Mouse (Mus musculus): ENCODE measurements around the gene Kdsr. TPM values are rescaled to one million over a fixed set of nuclear protein-coding genes. Genes with fewer than 3 reads are reported as not detected.
A peak's percentile ranks its signal among the peaks of the same experiment; 100 is the strongest.

Kdsr gene
- total RNA-seq, 2 experiments from 2014 or later = 26.4 to 28.3 TPM

- TF ChIP-seq CTCF (IDR thresholded peaks at IDR 0.05) = no peak
- DNase-seq (ENCODE audit: extremely low spot score in 1 of 2, low spot score in 2 of 2) = no peak
- intact Hi-C loops (cut with DNase I) = loop anchor here (5.0 kb wide), 1 partner anchor 32 kb away; the partner anchor contains the start of gene Vps4b
- Histone ChIP-seq H3K4me3 (no peak overlapping the region), H3K27ac (peak overlapping the region; percentile 4)
These were observed 5.3 kb upstream of the Kdsr start for GRCm38 (mm10) chr1:106764846-106765245.

- Histone ChIP-seq H3K4me3 (no peak overlapping the region), H3K27ac (no peak overlapping the region)
- no peak for DNase-seq (ENCODE audit: extremely low spot score in 1 of 2, low spot score in 2 of 2)
- TF ChIP-seq CTCF (IDR thresholded peaks at IDR 0.05) = no peak
- intact Hi-C loops (cut with DNase I) = loop anchor here (5.0 kb wide), 1 partner anchor 33 kb away; the partner anchor contains the start of gene Vps4b
These were observed 4.8 kb upstream of the Kdsr start for GRCm38 (mm10) chr1:106764281-106764680.

- no peak for TF ChIP-seq CTCF (IDR thresholded peaks at IDR 0.05)
- Histone ChIP-seq H3K27ac (no peak overlapping the region), H3K4me3 (no peak overlapping the region)
- DNase-seq (ENCODE audit: extremely low spot score in 1 of 2, low spot score in 2 of 2) = no peak
- intact Hi-C loops (cut with DNase I) = loop anchor here (5.0 kb wide), 1 partner anchor 37 kb away; the partner anchor contains the start of gene Vps4b
These were observed 1.2 kb upstream of the Kdsr start for GRCm38 (mm10) chr1:106760750-106761149.

GRCm38 (mm10) chr1:106758734-106759571 lies 574 bp downstream of the Kdsr start:
- peak overlapping the region; percentile 98 for H3K4me3 ChIP-seq
- TF ChIP-seq CTCF (IDR thresholded peaks at IDR 0.05) = no peak
- intact Hi-C loops (cut with DNase I) = loop anchor here (2.0 kb wide), 1 partner anchor 42 kb away; no protein-coding TSS in a partner anchor
- H3K27ac ChIP-seq = peak overlapping the region; percentile 82
- DNase-seq (ENCODE audit: extremely low spot score in 1 of 2, low spot score in 2 of 2) = peak; percentile 24 to 29

- intact Hi-C loops (cut with DNase I) = no loop called here
- DNase-seq (ENCODE audit: extremely low spot score in 1 of 2, low spot score in 2 of 2) = no peak
These were observed 2.9 kb downstream of the Kdsr start for GRCm38 (mm10) chr1:106756633-106757032.

GRCm38 (mm10) chr1:106752013-106752412 lies 7.5 kb downstream of the Kdsr start:
- no peak for DNase-seq (ENCODE audit: extremely low spot score in 1 of 2, low spot score in 2 of 2)
- Histone ChIP-seq H3K4me3 (no peak overlapping the region), H3K27ac (no peak overlapping the region)
- intact Hi-C loops (cut with DNase I) = no loop called here
- TF ChIP-seq CTCF (IDR thresholded peaks at IDR 0.05) = no peak

More at GRCm38 (mm10) chr1:106756633-106757032, 2.9 kb downstream of the Kdsr start:
- Histone ChIP-seq H3K4me3 (no peak overlapping the region), H3K27ac (no peak overlapping the region)
- TF ChIP-seq CTCF (IDR thresholded peaks at IDR 0.05) = no peak

- Histone ChIP-seq H3K4me3 (no peak overlapping the region), H3K27ac (no peak overlapping the region)
- DNase-seq (ENCODE audit: extremely low spot score in 1 of 2, low spot score in 2 of 2) = no peak
- intact Hi-C loops (cut with DNase I) = no loop called here
- no peak for TF ChIP-seq CTCF (IDR thresholded peaks at IDR 0.05)
These were observed 8.9 kb downstream of the Kdsr start for GRCm38 (mm10) chr1:106750656-106751055.

- intact Hi-C loops (cut with DNase I) = no loop called here
- no peak for DNase-seq (ENCODE audit: extremely low spot score in 1 of 2, low spot score in 2 of 2)
- no peak overlapping the region for H3K27ac ChIP-seq
- no peak overlapping the region for H3K4me3 ChIP-seq
- no peak for TF ChIP-seq CTCF (IDR thresholded peaks at IDR 0.05)
These were observed 10.8 kb downstream of the Kdsr start for GRCm38 (mm10) chr1:106748555-106749315.

- Histone ChIP-seq H3K27ac (no peak overlapping the region), H3K4me3 (no peak overlapping the region)
- intact Hi-C loops (cut with DNase I) = no loop called here
- DNase-seq (ENCODE audit: extremely low spot score in 1 of 2, low spot score in 2 of 2) = no peak
- TF ChIP-seq CTCF (IDR thresholded peaks at IDR 0.05) = no peak
These were observed 16.5 kb downstream of the Kdsr start for GRCm38 (mm10) chr1:106742980-106743379.

- DNase-seq (ENCODE audit: extremely low spot score in 1 of 2, low spot score in 2 of 2) = no peak
- no peak for TF ChIP-seq CTCF (IDR thresholded peaks at IDR 0.05)
- intact Hi-C loops (cut with DNase I) = no loop called here
- no peak overlapping the region for H3K4me3 ChIP-seq
- H3K27ac ChIP-seq = no peak overlapping the region
These were observed 18.8 kb downstream of the Kdsr start for GRCm38 (mm10) chr1:106740735-106741134.

GRCm38 (mm10) chr1:106739810-106740209 lies 19.7 kb downstream of the Kdsr start:
- DNase-seq (ENCODE audit: extremely low spot score in 1 of 2, low spot score in 2 of 2) = no peak
- intact Hi-C loops (cut with DNase I) = loop anchor here (5.0 kb wide), 1 partner anchor 142 kb away; no protein-coding TSS in a partner anchor
- TF ChIP-seq CTCF (IDR thresholded peaks at IDR 0.05) = no peak

GRCm38 (mm10) chr1:106738092-106738491 lies 21.4 kb downstream of the Kdsr start:
- intact Hi-C loops (cut with DNase I) = loop anchor here (5.0 kb wide), 1 partner anchor 144 kb away; no protein-coding TSS in a partner anchor
- Histone ChIP-seq H3K4me3 (no peak overlapping the region), H3K27ac (no peak overlapping the region)
- no peak for DNase-seq (ENCODE audit: extremely low spot score in 1 of 2, low spot score in 2 of 2)
- TF ChIP-seq CTCF (IDR thresholded peaks at IDR 0.05) = peak; percentile 26

More at GRCm38 (mm10) chr1:106739810-106740209, 19.7 kb downstream of the Kdsr start:
- H3K27ac ChIP-seq = no peak overlapping the region
- no peak overlapping the region for H3K4me3 ChIP-seq
